Mouse (Mus musculus): Measurements from ENCODE around the gene Cntnap5a.

- TF ChIP-seq EP300 (IDR thresholded peaks at IDR 0.05; ENCODE audit: insufficient read depth, low read depth, low read length) (no peak), POLR2A (IDR thresholded peaks at IDR 0.05; ENCODE audit: insufficient read depth, low read depth, low read length) (no peak)
Observed at GRCm38 (mm10) chr1:115784737-115785136, 100.2 kb downstream of the Cntnap5a start.
